In the genomic region with DNA sequence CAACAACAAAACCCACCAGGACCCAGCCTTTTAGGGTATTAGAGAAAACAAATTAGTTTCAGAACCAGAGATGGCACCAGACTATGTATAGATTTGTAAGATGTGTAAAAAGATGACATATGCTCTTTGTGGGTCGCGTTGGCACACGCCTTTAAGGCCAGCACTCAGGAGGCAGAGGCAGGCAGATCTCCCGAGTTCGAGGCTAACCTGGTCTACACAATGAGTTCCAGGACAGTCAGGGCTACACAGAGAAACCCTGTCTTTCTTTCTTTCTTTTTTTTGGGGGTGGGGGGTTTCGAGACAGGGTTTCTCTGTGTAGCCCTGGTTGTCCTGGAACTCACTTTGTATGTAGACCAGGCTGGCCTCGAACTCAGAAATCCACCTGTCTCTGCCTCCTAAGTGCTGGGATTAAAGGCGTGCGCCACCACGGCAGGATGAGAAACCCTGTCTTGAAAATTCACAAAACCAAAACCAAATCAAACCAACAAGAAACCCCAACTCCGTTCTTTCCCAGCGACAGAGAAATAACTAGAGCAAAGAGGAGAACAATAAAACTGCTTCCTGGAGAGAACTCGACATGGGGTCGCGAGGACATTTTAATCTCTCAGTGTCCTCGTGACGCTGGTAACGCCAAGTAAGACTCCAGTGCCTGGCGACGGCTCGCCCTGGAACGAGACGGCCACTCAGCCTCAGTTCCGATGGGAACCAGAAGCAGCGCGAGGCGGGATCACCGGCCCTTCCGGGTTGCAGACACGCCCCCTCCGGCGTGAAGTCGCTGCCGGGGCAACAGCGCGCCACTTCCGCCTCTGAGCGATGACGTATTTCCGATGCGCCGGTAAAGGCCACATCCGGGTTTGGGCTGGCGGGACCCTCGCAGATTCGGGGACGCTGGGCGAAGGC, we compare ENCODE assay signal across 1 mouse cellular context.
TF ChIP-seq lines count a peak whose summit lies in the region.

A gene (plus strand): TSS at position 813 of the 900 bp plus-strand sequence.

TF ChIP-seq in MEL, 35 proteins besides CTCF, POLR2A, EP300 and RAD21 (continued from another document):
- 0 out of 2 replicates have a peak, but pooled peaks have one; percentile 37 for TF ChIP-seq MYC (IDR thresholded peaks at IDR 0.05; ENCODE audit: low read depth, low read length)
- peak; percentile 63; the same call in 1 of the 2 replicates for TF ChIP-seq GABPA (IDR thresholded peaks at IDR 0.05; ENCODE audit: low read depth, low read length)
- no peak for TF ChIP-seq NRF1 (IDR thresholded peaks at IDR 0.05; ENCODE audit: insufficient read depth, low read depth, low read length, poor library complexity, severe bottlenecking)
- peak; percentile 84 for TF ChIP-seq TBP (IDR thresholded peaks at IDR 0.05; ENCODE audit: low read depth, low read length)
- TF ChIP-seq E2F4 (IDR thresholded peaks at IDR 0.05; ENCODE audit: borderline replicate concordance, low read depth, low read length): no peak
- TF ChIP-seq JUND (IDR thresholded peaks at IDR 0.05; ENCODE audit: low read depth, low read length): no peak
- no peak for TF ChIP-seq MAFK (IDR thresholded peaks at IDR 0.05; ENCODE audit: borderline replicate concordance, low read depth, low read length)
- peak; percentile 100 for TF ChIP-seq ELF1 (IDR thresholded peaks at IDR 0.05; ENCODE audit: low read depth, low read length)
- no peak for TF ChIP-seq POLR2AphosphoS5 (IDR thresholded peaks at IDR 0.05; ENCODE audit: borderline replicate concordance, low read depth, low read length)
- TF ChIP-seq USF1 (IDR thresholded peaks at IDR 0.05; ENCODE audit: low read depth, low read length): no peak
- no peak for TF ChIP-seq TAL1 (IDR thresholded peaks at IDR 0.05; ENCODE audit: low read length)
- 0 out of 2 replicates have a peak, but pooled peaks have one; percentile 68 for TF ChIP-seq CHD1 (IDR thresholded peaks at IDR 0.05; ENCODE audit: low read depth, low read length)
- TF ChIP-seq RCOR1 (IDR thresholded peaks at IDR 0.05; ENCODE audit: low read depth, low read length): no peak
- no peak; the same call in 1 of the 2 replicates for TF ChIP-seq ETS1 (IDR thresholded peaks at IDR 0.05; ENCODE audit: low read depth, low read length)
- no peak for TF ChIP-seq USF2 (IDR thresholded peaks at IDR 0.05; ENCODE audit: borderline replicate concordance in 1 of 2, insufficient read depth in 1 of 2, low read depth in 1 of 2, low read length in 2 of 2)
